In the genomic region with DNA sequence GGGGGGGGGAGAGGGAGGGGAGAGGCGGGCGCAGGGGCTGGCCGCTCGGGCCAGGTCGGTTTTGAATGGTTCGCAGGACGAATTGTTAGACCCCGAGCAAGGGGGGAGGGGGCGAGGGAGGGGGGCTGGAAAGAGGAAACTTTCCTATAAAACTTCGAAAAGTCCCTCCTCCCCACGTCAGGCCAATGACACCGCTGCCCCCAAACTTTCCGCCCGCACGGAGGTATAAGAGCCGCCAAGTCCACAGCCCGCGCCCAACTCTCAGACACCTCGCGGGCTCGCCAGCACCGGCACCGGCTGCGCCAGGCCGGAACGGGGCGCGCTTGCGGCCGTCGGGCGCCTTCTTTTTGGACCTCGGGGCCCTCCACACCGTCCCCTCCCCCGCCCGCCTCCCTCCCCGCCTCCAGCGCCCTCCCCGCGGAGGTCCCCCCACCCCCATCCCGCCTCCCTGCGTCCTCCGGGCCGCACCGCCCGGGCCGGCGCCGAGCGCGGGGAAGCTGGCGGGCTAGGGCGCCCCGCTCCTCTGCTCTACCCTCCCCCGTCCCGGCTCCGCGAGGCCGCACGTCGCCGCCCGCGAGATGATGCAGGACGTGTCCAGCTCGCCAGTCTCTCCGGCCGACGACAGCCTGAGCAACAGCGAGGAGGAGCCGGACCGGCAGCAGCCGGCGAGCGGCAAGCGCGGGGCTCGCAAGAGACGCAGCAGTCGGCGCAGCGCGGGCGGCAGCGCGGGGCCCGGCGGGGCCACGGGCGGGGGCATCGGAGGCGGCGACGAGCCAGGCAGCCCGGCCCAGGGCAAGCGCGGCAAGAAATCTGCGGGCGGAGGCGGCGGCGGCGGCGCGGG, we compare ENCODE assay signal across 8 mouse cellular contexts. TPM values are rescaled to one million over a fixed set of nuclear protein-coding genes. Genes with fewer than 3 reads are reported as not detected.
DNase-seq lines count a peak whose midpoint lies in the region; ATAC-seq and TF ChIP-seq lines count a peak whose summit lies in the region.

A gene (plus strand): TSS at position 272 of the 841 bp plus-strand sequence.

- no peak for DNase-seq in thymus, adult 2 months
- no peak for DNase-seq in thymus, adult 18-20 months
- DNase-seq in embryonic facial prominence, embryonic 14.5 days (ENCODE audit: low spot score) = peak; percentile 96
- DNase-seq in frontal cortex, postnatal 25 days (ENCODE audit: low spot score in 2 of 2) = no peak

- peak within 1 kb of the TSS; percentile 28; the same call in 1 of the 2 replicates for H3K4me3 ChIP-seq in thymus, adult 2 months (ENCODE audit: control insufficient read depth, insufficient read depth, low read length)
- H3K4me3 ChIP-seq in embryonic facial prominence, embryonic 14.5 days (ENCODE audit: low read depth, low read length) = peak within 1 kb of the TSS; percentile 80
- peak within 1 kb of the TSS; percentile 74 for H3K4me3 ChIP-seq in heart, embryonic 15.5 days
- H3K4me3 ChIP-seq in limb, embryonic 13.5 days = peak within 1 kb of the TSS; percentile 94
- peak within 1 kb of the TSS; percentile 50 for H3K4me3 ChIP-seq in neural tube, embryonic 15.5 days (replicated peaks)

- H3K9ac ChIP-seq in embryonic facial prominence, embryonic 14.5 days (ENCODE audit: low read depth, low read length) = peak within 1 kb of the TSS; percentile 99
- peak within 1 kb of the TSS; percentile 70 for H3K9ac ChIP-seq in heart, embryonic 15.5 days
- peak within 1 kb of the TSS; percentile 100 for H3K9ac ChIP-seq in limb, embryonic 13.5 days
- H3K9ac ChIP-seq in neural tube, embryonic 15.5 days (replicated peaks) = peak within 1 kb of the TSS; percentile 52

- WGBS in thymus, adult 2 months = 5% methylated on average over 93 of the region's 105 CpGs
- WGBS in embryonic facial prominence, embryonic 14.5 days = 0% methylated on average over 6 of the region's 105 CpGs
- under 1% methylated on average over 91 of the region's 105 CpGs for WGBS in heart, embryonic 15.5 days
- WGBS in limb, embryonic 13.5 days = under 1% methylated on average over 91 of the region's 105 CpGs
- WGBS in neural tube, embryonic 15.5 days = 0% methylated on average over 77 of the region's 105 CpGs

- ATAC-seq in embryonic facial prominence, embryonic 14.5 days (ENCODE audit: low read depth) = peak; percentile 92
- peak; percentile 74 for ATAC-seq in heart, embryonic 15.5 days (replicated peaks; ENCODE audit: insufficient number of reproducible peaks, insufficient read depth, low FRiP score, low read depth)
- ATAC-seq in limb, embryonic 13.5 days (ENCODE audit: low FRiP score, low read depth) = peak; percentile 93
- ATAC-seq in neural tube, embryonic 15.5 days (ENCODE audit: low FRiP score) = peak; percentile 60
- no peak for ATAC-seq in monocyte, adult 5-6 weeks (replicated peaks; ENCODE audit: insufficient number of reproducible peaks, low FRiP score, low TSS enrichment, poor library complexity, severe bottlenecking)

- no peak within 1 kb of the TSS for H3K27ac ChIP-seq in thymus, adult 2 months (ENCODE audit: control insufficient read depth, insufficient read depth, low read length)
- peak within 1 kb of the TSS; percentile 97 for H3K27ac ChIP-seq in embryonic facial prominence, embryonic 14.5 days (replicated peaks; ENCODE audit: low read depth, low read length)
- peak within 1 kb of the TSS; percentile 83 for H3K27ac ChIP-seq in heart, embryonic 15.5 days
- peak within 1 kb of the TSS; percentile 99 for H3K27ac ChIP-seq in limb, embryonic 13.5 days
- no peak within 1 kb of the TSS; the same call in 1 of the 2 replicates for H3K27ac ChIP-seq in neural tube, embryonic 15.5 days (replicated peaks)

- peaks cover 24% of the 10 kb centered on the region for H3K27me3 ChIP-seq in thymus, adult 2 months (ENCODE audit: control insufficient read depth, insufficient read depth, low read length)
- H3K27me3 ChIP-seq in embryonic facial prominence, embryonic 14.5 days (replicated peaks; ENCODE audit: control insufficient read depth, insufficient read depth, low read length) = peaks cover 29% of the 10 kb centered on the region
- H3K27me3 ChIP-seq in heart, embryonic 15.5 days = peaks cover 88% of the 10 kb centered on the region
- H3K27me3 ChIP-seq in limb, embryonic 13.5 days = peaks cover 12% of the 10 kb centered on the region; the same call in 1 of the 2 replicates
- H3K27me3 ChIP-seq in neural tube, embryonic 15.5 days (replicated peaks) = peaks cover 86% of the 10 kb centered on the region

- TF ChIP-seq CTCF in thymus, adult 2 months (IDR thresholded peaks at IDR 0.05; ENCODE audit: borderline replicate concordance, control insufficient read depth, extremely low read depth, insufficient read depth, low read length, poor library complexity) = no peak

- peaks cover 9% of the 10 kb centered on the region; the same call in 1 of the 2 replicates for H3K4me1 ChIP-seq in thymus, adult 2 months (replicated peaks; ENCODE audit: control insufficient read depth, insufficient read depth, low read length)
- H3K4me1 ChIP-seq in embryonic facial prominence, embryonic 14.5 days (ENCODE audit: control insufficient read depth, insufficient read depth, low read length) = peaks cover 10% of the 10 kb centered on the region; the same call in 1 of the 2 replicates
- peaks cover 31% of the 10 kb centered on the region for H3K4me1 ChIP-seq in heart, embryonic 15.5 days (replicated peaks)
- H3K4me1 ChIP-seq in limb, embryonic 13.5 days = peaks cover 17% of the 10 kb centered on the region
- H3K4me1 ChIP-seq in neural tube, embryonic 15.5 days = peaks cover 26% of the 10 kb centered on the region

- TF ChIP-seq POLR2A in thymus, adult 2 months (IDR thresholded peaks at IDR 0.05; ENCODE audit: control insufficient read depth, extremely low read depth, insufficient read depth, low read length, poor library complexity) = no peak

- H3K9me3 ChIP-seq in embryonic facial prominence, embryonic 14.5 days (ENCODE audit: control insufficient read depth, low read length) = no peaks in the 10 kb centered on the region
- no peaks in the 10 kb centered on the region for H3K9me3 ChIP-seq in heart, embryonic 15.5 days (replicated peaks)
- H3K9me3 ChIP-seq in limb, embryonic 13.5 days = no peaks in the 10 kb centered on the region
- no peaks in the 10 kb centered on the region for H3K9me3 ChIP-seq in neural tube, embryonic 15.5 days (replicated peaks)

- no peaks in the 10 kb centered on the region for H3K36me3 ChIP-seq in thymus, adult 2 months (ENCODE audit: control insufficient read depth, insufficient read depth, low read length)
- H3K36me3 ChIP-seq in embryonic facial prominence, embryonic 14.5 days (ENCODE audit: control insufficient read depth, insufficient read depth, low read length) = peaks cover 7% of the 10 kb centered on the region; the same call in 1 of the 2 replicates
- H3K36me3 ChIP-seq in heart, embryonic 15.5 days = no peaks in the 10 kb centered on the region
- peaks cover 4% of the 10 kb centered on the region; the same call in 1 of the 2 replicates for H3K36me3 ChIP-seq in limb, embryonic 13.5 days
- no peaks in the 10 kb centered on the region for H3K36me3 ChIP-seq in neural tube, embryonic 15.5 days

- peak within 1 kb of the TSS; percentile 80 for H3K4me2 ChIP-seq in embryonic facial prominence, embryonic 14.5 days (ENCODE audit: low read depth, low read length)
- H3K4me2 ChIP-seq in heart, embryonic 15.5 days = peak within 1 kb of the TSS; percentile 94
- peak within 1 kb of the TSS; percentile 71 for H3K4me2 ChIP-seq in limb, embryonic 13.5 days (replicated peaks)
- H3K4me2 ChIP-seq in neural tube, embryonic 15.5 days = peak within 1 kb of the TSS; percentile 81

RNA-seq across cellular contexts. Expression of the gene that starts here (rescaled TPM):
- 2.7 and 3.3 TPM in 2 replicates for polyA plus RNA-seq in thymus, adult 2 months (2012; rRNA removed)
- 39.1 and 41.1 TPM in 2 replicates for polyA plus RNA-seq in embryonic facial prominence, embryonic 14.5 days (2014; fragmentation: Nextera tagmentation; extraction: Ambion mirVana)
- 3.3 TPM in 2 replicates for polyA plus RNA-seq in heart, embryonic 15.5 days (2015; fragmentation: Nextera tagmentation; extraction: Ambion mirVana)
- polyA plus RNA-seq in limb, embryonic 13.5 days (2015; fragmentation: Nextera tagmentation; extraction: Ambion mirVana) = 46.6 and 48.6 TPM in 2 replicates
- polyA plus RNA-seq in neural tube, embryonic 15.5 days (2015; fragmentation: Nextera tagmentation; extraction: Ambion mirVana) = 1.3 and 1.7 TPM in 2 replicates
- not detected in 3 replicates for total RNA-seq in monocyte, adult 5-6 weeks (2017)

Comparison
In these comparisons a context has a peak if more than half of its experiments do, and no peak if none do; other contexts are left out.
1. H3K27ac ChIP-seq: peak in embryonic facial prominence, embryonic 14.5 days (single experiment), heart, embryonic 15.5 days (single experiment) and limb, embryonic 13.5 days (single experiment); none in thymus, adult 2 months (single experiment) and neural tube, embryonic 15.5 days (single experiment).
2. H3K4me3 ChIP-seq: peak in every context shown above with its lines; median percentile 94 in limb, embryonic 13.5 days; 80 in embryonic facial prominence, embryonic 14.5 days; 74 in heart, embryonic 15.5 days; 50 in neural tube, embryonic 15.5 days; 28 in thymus, adult 2 months.
3. Peak in every context shown above with its lines, with median percentiles within 50 percentile points of each other: H3K4me2 ChIP-seq and H3K9ac ChIP-seq.